Mouse (Mus musculus) T-helper 1 cell (primary cell): ENCODE data around the gene Efna3.

Experiments used
- in situ Hi-C: fragments of 300-600 bp; cut with MboI, MseI; formaldehyde crosslinking; loops from one replicate; pipeline ENCODE4 v1.15.1; 2025; ENCODE audit warnings: high pct_unique_total_duplicates

Gene Efna3

DNA sequence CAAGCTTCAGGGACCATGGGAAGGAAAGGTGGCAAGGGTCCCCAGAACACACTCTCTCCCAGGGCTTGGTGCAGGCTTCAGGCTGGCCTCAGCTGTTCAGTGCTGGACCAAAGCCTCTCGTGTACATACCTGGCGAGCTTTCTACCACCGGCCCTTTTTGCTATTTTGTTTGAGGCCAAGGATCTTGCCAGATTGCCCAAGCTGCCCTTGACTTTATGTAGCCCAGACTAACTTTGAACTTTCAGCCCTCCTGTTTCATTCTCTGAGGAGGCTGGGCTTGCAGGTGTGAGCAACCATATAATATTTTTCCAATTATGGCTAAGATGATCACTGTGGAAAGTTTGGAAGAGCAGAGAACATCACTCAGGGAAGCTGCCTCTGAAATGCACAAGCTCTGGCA is 38.5 kb downstream of the Efna3 start:
- in situ Hi-C loops, result loop anchor here (5.0 kb wide), 1 partner anchor 37 kb away; the partner anchor contains the start of genes Krtcap2 and Trim46

DNA sequence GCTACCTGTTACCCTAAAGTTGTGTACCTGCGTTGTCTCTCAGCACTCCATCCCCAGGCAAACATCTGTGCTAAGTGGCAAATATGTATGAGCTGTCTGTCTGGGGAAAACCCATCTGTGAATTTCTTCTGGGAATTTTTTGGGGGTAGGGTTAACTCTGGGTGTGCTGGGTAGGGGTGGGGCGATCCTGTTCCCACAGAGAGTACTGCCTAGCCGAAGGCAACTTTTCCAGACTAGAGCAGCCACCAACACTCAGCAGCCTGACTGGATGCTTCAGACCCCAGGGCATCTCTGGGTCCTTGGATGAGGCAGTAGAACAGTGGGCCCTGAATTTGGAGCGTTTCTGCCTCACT is 40.5 kb downstream of the Efna3 start:
- in situ Hi-C loops, result loop anchor here (5.0 kb wide), 1 partner anchor 35 kb away; the partner anchor contains the start of genes Krtcap2 and Trim46

DNA sequence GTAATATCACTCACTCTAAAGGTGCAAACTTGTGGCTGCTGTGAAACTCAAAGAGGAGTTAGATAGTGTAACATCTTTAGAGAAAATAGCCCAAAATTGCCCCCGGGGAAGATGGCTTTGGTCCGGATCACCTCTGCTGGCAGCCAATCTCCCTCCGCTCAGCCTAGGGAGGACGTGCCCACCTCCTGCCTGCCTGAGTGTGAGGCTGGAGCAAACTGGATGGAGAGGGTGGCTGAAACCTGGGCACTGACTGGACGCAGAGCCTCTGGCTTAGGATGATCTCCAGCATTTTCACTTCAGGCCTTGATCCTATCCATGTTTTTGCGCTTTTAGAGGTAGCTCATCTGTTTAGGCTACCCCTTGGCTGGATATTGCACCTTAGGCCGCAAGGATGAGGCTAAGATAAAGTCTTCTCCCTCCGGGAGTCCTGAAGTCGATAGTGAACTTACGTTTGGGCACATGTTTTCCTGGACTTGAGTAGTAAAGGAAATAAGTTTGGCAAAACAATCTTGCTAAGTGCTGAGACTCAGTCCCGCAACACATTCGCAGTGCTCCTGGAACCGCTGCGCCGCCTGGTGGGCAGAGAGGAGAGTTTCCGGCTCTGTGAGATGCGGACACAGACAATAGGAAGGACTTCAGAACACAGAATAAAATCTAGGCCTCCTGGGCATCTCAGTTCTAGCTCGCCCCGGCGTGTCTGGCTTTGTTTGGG is 41.0 kb downstream of the Efna3 start:
- in situ Hi-C loops, result loop anchor here (5.0 kb wide), 1 partner anchor 34 kb away; the partner anchor contains the start of genes Krtcap2 and Trim46

DNA sequence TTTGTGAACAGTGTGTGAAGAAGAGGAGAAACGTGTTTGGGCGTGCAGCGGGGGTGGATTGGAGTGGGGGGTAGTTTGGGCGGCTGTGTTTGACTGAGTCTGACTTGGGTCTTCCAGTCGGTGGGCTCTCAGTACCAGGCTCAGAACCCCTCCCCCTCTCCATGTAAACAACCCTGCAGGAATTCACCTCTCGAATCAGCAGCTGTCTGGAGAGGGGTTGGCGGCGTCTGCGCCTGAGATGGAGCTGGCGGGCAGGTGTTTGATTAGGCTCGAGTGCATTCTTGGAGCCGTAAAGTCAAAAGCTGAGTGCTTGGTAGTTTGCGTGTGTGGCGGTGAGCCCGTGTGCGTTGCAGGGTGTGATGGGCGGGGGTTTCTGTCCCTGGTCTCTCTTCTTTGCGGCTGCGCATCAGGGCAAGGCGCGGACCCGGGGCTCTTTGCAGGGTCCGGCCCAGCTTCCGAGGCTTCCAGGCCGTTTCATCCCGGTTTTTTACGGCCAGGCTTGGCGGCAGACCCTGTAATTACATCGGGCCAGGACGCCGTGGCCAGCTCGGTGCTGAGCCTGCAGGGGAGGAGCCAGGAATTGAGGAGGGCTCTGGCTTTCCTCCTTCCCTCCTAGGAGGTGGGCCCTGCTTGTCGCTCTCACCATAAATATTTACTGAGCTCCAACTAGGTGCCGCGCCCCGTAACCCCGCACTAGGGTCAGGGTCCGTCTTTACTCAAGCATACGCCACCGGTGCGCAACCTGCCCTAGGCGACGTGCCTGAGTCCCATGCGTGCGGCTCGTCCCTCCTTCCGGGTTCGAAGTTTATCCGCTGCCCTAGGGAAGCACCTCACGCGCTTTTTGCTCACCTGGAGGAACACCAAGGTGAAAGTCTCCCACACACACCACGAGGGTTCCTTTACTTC is 41.9 kb downstream of the Efna3 start, which contains the start of gene Efna1:
TSS of gene Efna1 (minus strand) at position 537 of the 906 bp plus-strand sequence.
- in situ Hi-C loops, result loop anchor here (5.0 kb wide), 1 partner anchor 34 kb away; the partner anchor contains the start of genes Krtcap2 and Trim46

DNA sequence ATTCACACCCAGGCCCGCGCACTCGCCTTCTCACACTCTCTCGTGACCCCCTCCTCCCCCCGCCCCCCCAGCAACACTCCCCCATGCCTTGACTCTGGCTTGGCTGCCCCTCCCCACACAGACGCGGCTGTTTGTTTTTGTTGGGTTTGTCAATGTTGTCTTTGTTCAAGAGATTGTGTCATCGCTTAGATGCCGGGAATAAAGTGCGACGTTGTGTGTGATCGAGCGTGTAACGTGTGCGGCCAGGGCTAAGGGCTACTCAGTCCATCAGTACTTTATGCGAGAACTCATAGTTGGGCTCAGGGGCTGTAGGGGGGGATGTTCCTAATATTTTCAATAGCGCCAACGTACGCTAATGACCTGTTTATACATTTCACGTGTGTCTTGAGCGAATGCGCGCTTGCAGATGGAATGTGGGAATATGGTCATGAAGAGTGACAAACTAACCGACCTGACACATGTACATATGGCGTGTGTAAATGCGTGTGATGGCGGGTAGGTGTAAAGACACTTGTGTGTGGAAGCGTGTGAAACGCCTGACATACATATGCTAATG is 42.6 kb downstream of the Efna3 start:
- in situ Hi-C loops, result loop anchor here (5.0 kb wide), 1 partner anchor 33 kb away; the partner anchor contains the start of genes Krtcap2 and Trim46

DNA sequence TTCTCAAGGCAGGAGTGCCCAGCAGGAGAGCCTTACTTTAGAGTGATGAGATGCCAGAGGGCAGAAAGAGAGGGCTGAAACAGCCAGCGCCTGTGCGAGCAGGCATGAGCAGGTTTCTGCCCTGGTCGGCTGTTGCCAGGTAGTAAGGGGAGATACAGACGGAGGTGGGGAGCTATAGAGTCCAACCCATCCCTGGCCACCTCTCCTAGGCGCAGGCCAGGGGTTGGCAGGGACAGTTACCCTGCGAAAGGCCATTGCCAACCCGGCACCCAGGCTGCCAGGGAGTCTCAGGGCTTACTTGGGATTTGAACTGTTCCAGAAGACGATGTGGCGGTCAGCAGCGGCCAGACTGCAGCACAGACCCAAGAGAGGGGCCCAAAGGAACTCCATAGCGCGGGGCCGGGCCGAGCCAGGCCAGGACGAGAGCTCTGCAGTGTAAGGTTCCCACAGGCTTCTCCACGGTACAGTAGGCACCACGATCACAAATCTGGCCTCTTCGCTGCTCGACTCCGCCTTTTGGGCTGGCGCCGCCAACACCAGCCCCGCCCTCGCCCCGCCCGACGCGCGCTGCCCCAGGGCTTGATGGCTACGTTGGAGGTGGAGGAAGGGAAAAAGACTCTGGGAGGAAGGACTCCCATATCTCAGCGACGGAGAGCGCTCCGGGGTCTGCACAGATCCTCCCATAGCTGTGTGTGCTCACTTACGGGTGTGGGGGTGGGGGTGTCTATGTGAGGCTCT is 43.4 kb downstream of the Efna3 start:
- in situ Hi-C loops, result no loop called here

GRCm38 (mm10) chr3:89278643-89279042 is 44.1 kb downstream of the Efna3 start:
- in situ Hi-C loops, result no loop called here

DNA sequence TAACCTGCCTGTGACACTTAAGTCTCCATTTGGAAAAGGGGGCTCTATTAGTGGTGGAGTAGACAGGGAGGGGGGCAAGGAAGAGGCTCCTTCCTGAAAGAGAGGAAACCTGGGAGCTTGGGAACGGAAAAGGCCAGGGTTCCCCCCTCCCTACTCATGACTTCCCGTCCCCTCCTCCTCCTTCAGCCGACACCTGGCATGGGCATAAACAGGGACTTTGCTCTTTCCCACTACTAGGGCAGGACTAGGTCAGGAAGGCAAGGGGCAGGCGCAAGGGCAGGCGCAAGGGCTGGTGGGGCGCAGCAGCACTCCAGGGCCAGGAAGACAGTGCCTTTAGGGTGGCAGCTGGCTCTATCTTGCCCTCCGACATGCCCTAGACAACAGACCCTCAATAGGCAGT is 44.7 kb downstream of the Efna3 start:
- in situ Hi-C loops, result no loop called here

GRCm38 (mm10) chr3:89277281-89278021 is 45.3 kb downstream of the Efna3 start:
- in situ Hi-C loops, result no loop called here

DNA sequence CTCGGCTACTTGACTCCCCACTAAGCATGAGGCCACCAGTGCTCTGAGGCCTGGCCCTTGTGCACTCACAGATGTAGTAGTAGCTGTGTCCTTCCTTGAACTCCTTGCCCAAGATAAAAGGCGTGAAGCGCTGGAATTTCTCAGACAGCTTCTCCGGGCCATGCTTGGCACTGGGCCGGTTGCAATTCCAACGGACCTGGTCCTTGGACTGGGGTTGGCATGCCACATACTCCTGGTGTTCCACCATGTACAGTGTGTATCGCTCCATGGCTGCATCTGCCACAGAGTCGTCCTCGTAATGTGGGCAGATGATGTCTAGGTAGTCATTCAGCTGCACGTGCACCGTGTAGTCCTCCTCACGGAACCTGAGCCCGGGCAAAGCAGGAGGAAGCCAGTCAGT is 46.7 kb downstream of the Efna3 start:
- in situ Hi-C loops, result no loop called here

DNA sequence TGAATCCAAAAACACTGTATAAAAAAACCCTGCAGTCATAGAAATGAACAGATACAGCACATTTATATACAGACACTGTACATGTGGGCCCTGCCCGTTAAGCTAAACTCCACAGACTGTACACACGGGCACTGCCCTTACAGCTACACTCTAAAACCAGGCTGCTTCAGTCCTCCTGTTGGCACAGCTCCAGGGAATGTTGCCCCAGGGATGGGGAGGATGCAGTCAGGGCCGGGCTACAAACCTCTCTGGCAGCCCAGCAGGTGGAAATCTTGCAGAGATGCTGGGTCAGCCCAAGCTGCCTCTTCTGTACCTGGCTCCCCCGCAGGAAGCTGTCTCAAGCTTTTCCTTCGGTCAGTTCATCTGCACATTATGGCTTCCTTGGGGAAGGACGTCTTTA is 51.0 kb downstream of the Efna3 start:
- in situ Hi-C loops, result no loop called here

DNA sequence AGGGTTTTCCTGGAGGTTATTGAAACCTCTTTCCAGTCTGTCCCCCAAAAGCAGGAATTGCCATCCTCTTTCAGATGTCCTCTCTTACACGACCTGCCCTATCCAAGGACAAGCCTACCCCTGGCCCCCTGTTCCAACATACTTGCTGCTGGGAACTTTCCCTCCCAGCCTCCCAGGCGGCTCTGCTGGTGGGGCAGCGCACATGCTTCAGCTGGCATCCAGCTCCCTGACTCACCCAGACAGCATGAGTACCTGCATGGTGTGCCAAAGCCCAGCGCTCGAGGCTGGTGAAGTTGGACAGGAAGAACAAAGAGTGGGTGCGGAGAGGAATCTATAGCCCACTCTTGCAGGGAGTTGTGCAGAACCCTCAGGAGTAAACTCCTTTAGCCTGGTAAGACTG is 51.9 kb downstream of the Efna3 start:
- in situ Hi-C loops, result no loop called here

DNA sequence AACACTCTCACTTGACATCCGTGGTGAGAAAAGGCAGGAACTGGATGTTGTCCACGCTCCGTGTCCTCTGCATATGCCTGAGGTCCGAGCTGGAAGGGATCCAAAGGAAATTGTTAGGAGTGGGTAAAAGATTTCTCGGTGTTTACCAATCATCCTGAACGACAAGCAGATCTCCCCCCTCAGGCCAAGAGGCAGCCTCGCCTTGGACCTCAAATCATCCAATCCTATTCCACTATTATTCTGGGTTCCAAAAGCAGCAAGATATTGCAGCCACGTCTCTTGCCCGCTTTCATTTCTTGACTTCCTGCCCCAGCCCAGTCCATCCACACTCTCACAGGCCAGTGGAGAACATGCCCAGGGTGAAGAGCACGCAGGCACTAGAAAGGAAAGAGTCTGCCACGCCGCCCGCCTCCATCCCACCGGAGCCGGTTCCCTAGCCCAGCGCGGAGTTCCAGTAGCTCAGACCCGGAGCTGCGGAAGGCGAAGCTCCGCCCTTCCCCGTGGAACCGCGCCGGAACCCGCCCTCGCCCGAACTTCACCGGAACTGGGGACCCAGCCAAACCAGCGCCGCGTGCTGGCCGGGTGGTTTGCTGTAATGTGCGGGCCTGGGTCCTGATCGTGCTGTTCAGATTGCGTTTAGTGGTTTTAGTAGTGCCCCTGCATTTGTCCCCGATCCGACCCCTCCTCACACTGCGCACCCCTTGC is 52.6 kb downstream of the Efna3 start, which contains the start of gene Slc50a1:
TSS of gene Slc50a1 (minus strand) at position 520 of the 705 bp plus-strand sequence.
- in situ Hi-C loops, result no loop called here

DNA sequence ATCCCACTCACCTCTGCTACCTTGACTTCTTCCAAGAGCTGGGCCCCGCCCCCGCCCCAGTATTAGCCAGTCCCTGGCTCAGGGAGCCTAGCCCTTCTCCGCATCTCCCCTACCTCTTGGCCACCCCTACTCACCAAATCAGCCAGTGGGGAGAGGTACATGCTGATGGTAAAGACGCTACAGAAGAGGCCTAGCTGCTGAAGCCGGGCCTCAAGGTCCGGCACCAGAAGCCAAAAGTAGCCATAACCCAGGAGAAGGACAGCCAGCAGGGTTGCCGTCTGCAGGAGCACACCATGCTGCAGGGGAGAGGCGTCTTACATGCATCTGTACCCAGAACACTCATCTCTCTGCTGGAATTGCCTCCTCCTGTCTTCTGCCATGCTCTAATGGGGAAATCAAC is 53.8 kb downstream of the Efna3 start:
- in situ Hi-C loops, result no loop called here

DNA sequence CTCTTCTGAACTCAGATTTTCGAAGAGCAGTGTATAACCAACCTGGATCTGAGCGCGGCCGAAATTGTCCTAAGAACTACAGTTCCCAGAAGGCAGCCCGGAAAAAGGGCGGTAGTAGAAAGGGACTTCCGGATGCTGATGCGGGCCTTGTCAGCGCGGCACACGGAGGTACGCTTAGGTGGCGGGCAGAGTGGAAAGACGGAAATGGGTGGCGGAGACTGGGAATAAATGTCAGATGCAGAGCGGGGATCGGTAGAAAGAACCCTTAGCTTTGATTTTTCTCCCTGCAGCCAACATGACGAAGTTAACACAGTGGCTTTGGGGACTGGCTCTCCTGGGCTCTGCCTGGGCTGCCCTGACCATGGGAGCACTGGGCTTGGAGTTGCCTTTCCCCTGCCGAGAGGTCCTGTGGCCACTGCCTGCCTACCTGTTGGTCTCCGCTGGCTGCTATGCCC is 56.3 kb downstream of the Efna3 start:
- in situ Hi-C loops, result no loop called here
